Mouse (Mus musculus): Measurements from ENCODE around the gene Lrrc59.

- TF ChIP-seq POLR2A (IDR thresholded peaks at IDR 0.05; ENCODE audit: borderline replicate concordance, extremely low read depth, low read depth, low read length) = peak; percentile 49; the same call in 1 of the 2 replicates
- TF ChIP-seq CTCF (IDR thresholded peaks at IDR 0.05; ENCODE audit: insufficient read depth, low read length) = no peak
Measured at GRCm38 (mm10) chr11:94653663-94654436, 24.3 kb downstream of the Lrrc59 start, which contains the start of the genes Mrpl27 and Eme1.

Data from lung, adult 2 months (tissue).